ENCODE assay signal across 8 mouse cellular contexts in the genomic region with DNA sequence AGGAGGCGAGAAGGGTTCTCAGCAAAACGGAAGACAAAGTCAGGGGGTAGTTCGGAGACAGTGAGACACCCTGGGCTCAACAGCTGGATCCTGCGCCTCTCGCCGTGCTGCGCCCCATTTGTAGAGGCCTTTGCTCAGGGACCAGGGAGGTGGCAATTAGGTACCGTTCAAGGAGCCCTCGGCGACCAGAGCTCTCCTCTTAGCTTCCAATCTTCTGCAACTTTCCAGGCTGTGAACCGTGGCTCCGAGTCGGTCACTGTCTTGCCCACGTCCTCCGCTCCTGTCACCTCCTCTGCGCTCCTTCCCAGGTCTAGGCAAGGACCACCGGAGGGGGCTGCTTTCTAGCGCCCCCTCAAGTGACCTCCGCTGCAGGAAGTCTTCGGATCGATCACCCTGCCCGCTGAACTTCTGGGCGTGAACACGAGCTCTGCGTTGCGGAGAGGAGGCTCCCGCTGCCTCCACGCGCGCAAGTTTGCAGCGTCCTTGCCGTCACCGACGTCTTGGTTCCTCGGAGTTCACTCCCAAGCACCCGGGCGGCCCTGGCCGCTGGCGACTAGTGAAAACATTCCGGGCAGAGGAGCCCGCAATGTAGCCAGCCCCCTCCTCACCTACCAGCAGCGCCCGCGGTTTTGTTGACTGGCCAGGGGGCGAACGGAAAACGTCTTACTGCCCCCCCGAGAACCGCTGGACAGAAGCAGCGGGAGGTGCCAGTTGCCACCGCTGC. TPM values are rescaled to one million over a fixed set of nuclear protein-coding genes. Genes with fewer than 3 reads are reported as not detected.
DNase-seq lines count a peak whose midpoint lies in the region; ATAC-seq and TF ChIP-seq lines count a peak whose summit lies in the region.

No protein-coding gene starts in this region.

- no peak for TF ChIP-seq POLR2A in olfactory bulb, adult 2 months (IDR thresholded peaks at IDR 0.05; ENCODE audit: insufficient read depth, low read depth, low read length)

- H3K27ac ChIP-seq in heart, embryonic 11.5 days (ENCODE audit: low read depth, low read length) = no peak overlapping the region
- H3K27ac ChIP-seq in embryonic facial prominence, embryonic 11.5 days (replicated peaks; ENCODE audit: low read depth, low read length) = no peak overlapping the region
- H3K27ac ChIP-seq in intestine, postnatal 0 days (ENCODE audit: low read depth, low read length) = no peak overlapping the region
- no peak overlapping the region for H3K27ac ChIP-seq in olfactory bulb, adult 2 months (ENCODE audit: insufficient read depth, low read depth, low read length)

- no peak for TF ChIP-seq CTCF in intestine, postnatal 0 days (IDR thresholded peaks at IDR 0.05; ENCODE audit: low read depth)
- TF ChIP-seq CTCF in olfactory bulb, adult 2 months (IDR thresholded peaks at IDR 0.05; ENCODE audit: insufficient read depth, low read depth, low read length) = no peak

- peaks cover 29% of the 10 kb centered on the region for H3K27me3 ChIP-seq in heart, embryonic 11.5 days (ENCODE audit: control insufficient read depth, insufficient read depth, low read length)
- H3K27me3 ChIP-seq in embryonic facial prominence, embryonic 11.5 days (ENCODE audit: control insufficient read depth, insufficient read depth, low read length) = peaks cover 14% of the 10 kb centered on the region
- peaks cover 30% of the 10 kb centered on the region for H3K27me3 ChIP-seq in intestine, postnatal 0 days (replicated peaks; ENCODE audit: control insufficient read depth, insufficient read depth, low read length)

- ATAC-seq in heart, embryonic 11.5 days (replicated peaks; ENCODE audit: insufficient number of reproducible peaks, low FRiP score, low TSS enrichment) = peak; percentile 15; the same call in 1 of the 2 replicates
- ATAC-seq in embryonic facial prominence, embryonic 11.5 days (replicated peaks; ENCODE audit: insufficient number of reproducible peaks, low FRiP score, low TSS enrichment, low read depth) = peak; percentile 46; the same call in 1 of the 2 replicates
- no peak for ATAC-seq in intestine, postnatal 0 days

- H3K4me2 ChIP-seq in heart, embryonic 11.5 days = peak overlapping the region; percentile 86
- H3K4me2 ChIP-seq in embryonic facial prominence, embryonic 11.5 days (ENCODE audit: low read depth, low read length) = peak overlapping the region; percentile 93
- H3K4me2 ChIP-seq in intestine, postnatal 0 days (replicated peaks; ENCODE audit: low read depth) = peak overlapping the region; percentile 62

- DNase-seq in heart, adult 9 months (ENCODE audit: low spot score in 2 of 2) = no peak
- DNase-seq in B cell, adult 2 months = peak; percentile 12 to 18
- no peak for DNase-seq in embryonic facial prominence, embryonic 11.5 days (ENCODE audit: low spot score)
- no peak for DNase-seq in MN1 (ENCODE audit: low spot score)
- DNase-seq in spleen, adult 12 weeks (ENCODE audit: low spot score) = no peak

- no peaks in the 10 kb centered on the region for H3K36me3 ChIP-seq in heart, embryonic 11.5 days (ENCODE audit: control insufficient read depth, insufficient read depth, low read length)
- H3K36me3 ChIP-seq in embryonic facial prominence, embryonic 11.5 days (replicated peaks; ENCODE audit: control insufficient read depth, insufficient read depth, low read depth, low read length) = no peaks in the 10 kb centered on the region
- no peaks in the 10 kb centered on the region for H3K36me3 ChIP-seq in intestine, postnatal 0 days (ENCODE audit: control insufficient read depth, insufficient read depth)

- peak overlapping the region; percentile 53 for H3K4me3 ChIP-seq in heart, embryonic 11.5 days (ENCODE audit: low read depth, low read length)
- peak overlapping the region; percentile 47 for H3K4me3 ChIP-seq in embryonic facial prominence, embryonic 11.5 days (ENCODE audit: low read depth, low read length)
- H3K4me3 ChIP-seq in intestine, postnatal 0 days (ENCODE audit: low read depth, low read length) = peak overlapping the region; percentile 41
- H3K4me3 ChIP-seq in olfactory bulb, adult 2 months (ENCODE audit: insufficient read depth, low read depth, low read length) = peak overlapping the region; percentile 43

- H3K4me1 ChIP-seq in heart, embryonic 11.5 days (ENCODE audit: control insufficient read depth, insufficient read depth, low read length) = no peaks in the 10 kb centered on the region; the same call in 1 of the 2 replicates
- peaks cover 4% of the 10 kb centered on the region for H3K4me1 ChIP-seq in embryonic facial prominence, embryonic 11.5 days (ENCODE audit: control insufficient read depth, insufficient read depth, low read length)
- no peaks in the 10 kb centered on the region for H3K4me1 ChIP-seq in intestine, postnatal 0 days (replicated peaks; ENCODE audit: control insufficient read depth, insufficient read depth, low read length)
- H3K4me1 ChIP-seq in olfactory bulb, adult 2 months (ENCODE audit: control insufficient read depth, insufficient read depth, low read length) = peaks cover 21% of the 10 kb centered on the region

- H3K9ac ChIP-seq in heart, embryonic 11.5 days (ENCODE audit: low read depth, low read length) = no peak overlapping the region
- H3K9ac ChIP-seq in embryonic facial prominence, embryonic 11.5 days (replicated peaks; ENCODE audit: low read length) = no peak overlapping the region
- no peak overlapping the region for H3K9ac ChIP-seq in intestine, postnatal 0 days (ENCODE audit: low read depth, low read length)

- no peaks in the 10 kb centered on the region for H3K9me3 ChIP-seq in heart, embryonic 11.5 days (replicated peaks; ENCODE audit: control insufficient read depth, low read length)
- H3K9me3 ChIP-seq in embryonic facial prominence, embryonic 11.5 days (replicated peaks; ENCODE audit: control insufficient read depth, low read length) = no peaks in the 10 kb centered on the region
- no peaks in the 10 kb centered on the region for H3K9me3 ChIP-seq in intestine, postnatal 0 days (ENCODE audit: control insufficient read depth)

- 2% methylated on average over 51 of the region's 51 CpGs for WGBS in heart, embryonic 11.5 days (ENCODE audit: insufficient replicate concordance)
- 1% methylated on average over 50 of the region's 51 CpGs for WGBS in embryonic facial prominence, embryonic 11.5 days
- 2% methylated on average over 51 of the region's 51 CpGs for WGBS in intestine, postnatal 0 days
- WGBS in olfactory bulb, adult 2 months = 2% methylated on average over 51 of the region's 51 CpGs

RNA-seq across cellular contexts. Expression of a gene that starts 0.4 kb away (rescaled TPM):
- 0.17 and 0.39 TPM in 2 replicates for polyA plus RNA-seq in heart, embryonic 11.5 days (2014; fragmentation: Nextera tagmentation; extraction: Ambion mirVana)
- polyA plus RNA-seq in embryonic facial prominence, embryonic 11.5 days (2014; fragmentation: Nextera tagmentation; extraction: Ambion mirVana) = 0.15 and 0.38 TPM in 2 replicates
- 0.17 and 0.29 TPM in 2 replicates for polyA plus RNA-seq in intestine, postnatal 0 days (2015; fragmentation: Nextera tagmentation; extraction: Ambion mirVana)
- polyA plus RNA-seq in olfactory bulb, adult 2 months (2012; ENCODE audit: insufficient read depth, insufficient read length, low replicate concordance, missing spikeins) = not detected in 2 replicates

Comparison
In these comparisons a context has a peak if more than half of its experiments do, and no peak if none do; other contexts are left out.
1. DNase-seq: peak in B cell, adult 2 months (2 of 2); none in heart, adult 9 months (0 of 2), embryonic facial prominence, embryonic 11.5 days (single experiment), MN1 (single experiment) and spleen, adult 12 weeks (single experiment).
2. Peak in every context shown above with its lines, with median percentiles within 50 percentile points of each other: H3K4me2 ChIP-seq and H3K4me3 ChIP-seq.